Mouse (Mus musculus) megakaryocyte, adult 5-6 weeks (primary cell): ENCODE data around the gene Otud4. TPM values are rescaled to one million over a fixed set of nuclear protein-coding genes. Genes with fewer than 3 reads are reported as not detected.

Source experiments
- total RNA-seq, 2 experiments: library from RNA; stranded (forward) in 1 of 2; stranded (reverse) in 1 of 2; fragments of 153-499, 151-499 nt in 1 of 2; fragments of 221-1000, 200-1000 nt in 1 of 2; gene quantifications; 2 replicates each; pipeline versions ENCODE4 v1.2.3 to v1.2.4; 2015 to 2017

Otud4 gene
- total RNA-seq, 2 experiments from 2014 or later: 29.2 to 31.4 TPM

Other genes starting within 250 kb of the Otud4 start
- 14.3 and 17.1 TPM in 2 replicates for gene Smad1, start 240.1 kb upstream of the Otud4 start, total RNA-seq (2015)
- gene Smad1, start 240.1 kb upstream of the Otud4 start, total RNA-seq (2017): 14.1 and 21.6 TPM in 2 replicates
- gene Abce1, start 72.1 kb downstream of the Otud4 start, total RNA-seq (2015): 77.7 and 78.2 TPM in 2 replicates
- 83.3 and 96.4 TPM in 2 replicates for gene Abce1, start 72.1 kb downstream of the Otud4 start, total RNA-seq (2017)
- gene Anapc10, start 72.2 kb downstream of the Otud4 start, total RNA-seq (2015): 20.1 and 20.5 TPM in 2 replicates
- gene Anapc10, start 72.2 kb downstream of the Otud4 start, total RNA-seq (2017): 8.0 and 8.7 TPM in 2 replicates